Mouse (Mus musculus) CH12.LX (cell line): ENCODE measurements around the gene Lhfpl3. TPM values are rescaled to one million over a fixed set of nuclear protein-coding genes. Genes with fewer than 3 reads are reported as not detected.

Experiments used
- DNase-seq: peaks from one replicate; pipeline ENCODE4 v3.0.0-alpha.2; 2013; ENCODE audit errors: extremely low read depth
- H3K27ac ChIP-seq: 2 replicates; pipeline ENCODE4 v1.5.1; 2012; ENCODE audit warnings: low read depth, mild to moderate bottlenecking, control low read depth, moderate library complexity; ENCODE audit not compliant: insufficient read depth
- H3K27me3 ChIP-seq: replicated peaks from 2 replicates; pipeline ENCODE3; 2012; ENCODE audit warnings: inconsistent platforms
- H3K36me3 ChIP-seq, 2 experiments: replicated peaks in 1 of 2; 2 replicates each; pipeline versions ENCODE3 to v1.6.1; 2012; ENCODE audit warnings: inconsistent platforms in 1 of 2, low read length in 1 of 2, mild to moderate bottlenecking in 1 of 2, mixed read lengths in 1 of 2, moderate library complexity in 1 of 2; ENCODE audit not compliant: control insufficient read depth in 1 of 2, insufficient read depth in 1 of 2
- H3K4me1 ChIP-seq, 2 experiments: 2 replicates each; pipeline ENCODE4 v1.6.1; 2012; ENCODE audit warnings: inconsistent platforms in 1 of 2, moderate library complexity in 1 of 2; ENCODE audit not compliant: insufficient read depth in 2 of 2, control insufficient read depth in 1 of 2
- H3K4me2 ChIP-seq: 2 replicates; pipeline ENCODE4 v1.6.1; 2012; ENCODE audit warnings: low read depth, mild to moderate bottlenecking, control low read depth; ENCODE audit not compliant: poor library complexity, insufficient read depth, severe bottlenecking
- H3K4me3 ChIP-seq, 3 experiments: fragments of 150-350 bp in 1 of 3; sonication (generic) in 1 of 3; replicated peaks in 1 of 3; 2 replicates each; pipeline versions ENCODE3 to v1.5.1; 2011 to 2012; ENCODE audit warnings: low read depth in 2 of 3, low read length in 2 of 3, mild to moderate bottlenecking in 2 of 3, moderate library complexity in 2 of 3, control low read depth in 1 of 3, improper control_type of control experiment in 1 of 3, inconsistent platforms in 1 of 3, mixed read lengths in 1 of 3; ENCODE audit not compliant: poor library complexity in 1 of 3
- H3K79me2 ChIP-seq: replicated peaks from 2 replicates; pipeline ENCODE4 v1.6.1; 2012; ENCODE audit warnings: mild to moderate bottlenecking, moderate library complexity; ENCODE audit not compliant: control insufficient read depth, poor library complexity, insufficient read depth, severe bottlenecking; ENCODE audit errors: extremely low read depth
- H3K9ac ChIP-seq: 2 replicates; pipeline ENCODE4 v1.6.1; 2012; ENCODE audit warnings: low read depth, mild to moderate bottlenecking, control low read depth, moderate library complexity; ENCODE audit not compliant: insufficient read depth
- H3K9me3 ChIP-seq: replicated peaks from 2 replicates; pipeline ENCODE3; 2012; ENCODE audit warnings: low read length, inconsistent platforms, mixed read lengths
- BHLHE40 ChIP-seq: IDR thresholded peaks from 2 replicates; pipeline ENCODE4 v1.6.1; 2011; ENCODE audit warnings: mild to moderate bottlenecking, low read depth, low read length, improper control_type of control experiment
- CHD1 ChIP-seq: IDR thresholded peaks from 2 replicates; pipeline ENCODE4 v1.6.1; 2012; ENCODE audit warnings: low read depth, low read length, improper control_type of control experiment, inconsistent platforms
- CHD2 ChIP-seq: IDR thresholded peaks from 2 replicates; pipeline ENCODE4 v1.6.1; 2011; ENCODE audit warnings: low read length, improper control_type of control experiment
- EP300 ChIP-seq: IDR thresholded peaks from 2 replicates; pipeline ENCODE4 v1.6.1; 2011; ENCODE audit warnings: low read length, improper control_type of control experiment
- ETS1 ChIP-seq: conservative IDR thresholded peaks from 2 replicates; pipeline ENCODE4 v1.6.1; 2012; ENCODE audit warnings: low read depth, mild to moderate bottlenecking, inconsistent platforms, low read length, improper control_type of control experiment, moderate library complexity
- HCFC1 ChIP-seq: IDR thresholded peaks from 2 replicates; pipeline ENCODE4 v1.6.1; 2012; ENCODE audit warnings: low read depth, mild to moderate bottlenecking, inconsistent platforms, low read length, improper control_type of control experiment
- IRF4 ChIP-seq: IDR thresholded peaks from 2 replicates; pipeline ENCODE4 v1.6.1; 2014; ENCODE audit warnings: low read depth, mild to moderate bottlenecking, inconsistent platforms, low read length, improper control_type of control experiment
- JUN ChIP-seq: IDR thresholded peaks from 2 replicates; pipeline ENCODE4 v1.6.1; 2011; ENCODE audit warnings: low read depth, mild to moderate bottlenecking, low read length, improper control_type of control experiment, moderate library complexity; ENCODE audit not compliant: insufficient read depth
- MAZ ChIP-seq: IDR thresholded peaks from 2 replicates; pipeline ENCODE4 v1.6.1; 2012; ENCODE audit warnings: low read depth, mild to moderate bottlenecking, inconsistent platforms, low read length, improper control_type of control experiment, moderate library complexity
- PAX5 ChIP-seq: IDR thresholded peaks from 2 replicates; pipeline ENCODE4 v1.6.1; 2012; ENCODE audit warnings: low read length, inconsistent platforms, mixed read lengths
- POLR2A ChIP-seq: IDR thresholded peaks from 2 replicates; pipeline ENCODE4 v1.6.1; 2011; ENCODE audit warnings: low read depth, mild to moderate bottlenecking, improper control_type of control experiment, low read length
- POLR2AphosphoS2 ChIP-seq: IDR thresholded peaks from 2 replicates; pipeline ENCODE4 v1.6.1; 2011; ENCODE audit warnings: low read depth, low read length, improper control_type of control experiment
- RCOR1 ChIP-seq: conservative IDR thresholded peaks from 2 replicates; pipeline ENCODE4 v1.6.1; 2012; ENCODE audit warnings: low read depth, mild to moderate bottlenecking, inconsistent platforms, low read length, improper control_type of control experiment
- SIN3A ChIP-seq: IDR thresholded peaks from 2 replicates; pipeline ENCODE4 v1.6.1; 2012; ENCODE audit warnings: low read length, improper control_type of control experiment, inconsistent platforms
- UBTF ChIP-seq: IDR thresholded peaks from 2 replicates; pipeline ENCODE4 v1.6.1; 2012; ENCODE audit warnings: low read depth, mild to moderate bottlenecking, inconsistent platforms, low read length, improper control_type of control experiment, moderate library complexity
- USF1 ChIP-seq: IDR thresholded peaks from 2 replicates; pipeline ENCODE4 v1.6.1; 2014; ENCODE audit warnings: low read depth, mild to moderate bottlenecking, inconsistent platforms, low read length, improper control_type of control experiment
- USF2 ChIP-seq: conservative IDR thresholded peaks from 2 replicates; pipeline ENCODE4 v1.6.1; 2011; ENCODE audit warnings: low read depth, low read length, improper control_type of control experiment
- ZC3H11A ChIP-seq: IDR thresholded peaks from 2 replicates; pipeline ENCODE4 v1.6.1; 2012; ENCODE audit warnings: low read depth, mild to moderate bottlenecking, inconsistent platforms, low read length, improper control_type of control experiment
- ZMIZ1 ChIP-seq: IDR thresholded peaks from 2 replicates; pipeline ENCODE4 v1.6.1; 2012; ENCODE audit warnings: low read depth, mild to moderate bottlenecking, inconsistent platforms, low read length, improper control_type of control experiment
- dilution Hi-C: fragments of 300-500 bp; cut with MboI; formaldehyde crosslinking; loops from 2 replicates; pipeline ENCODE4 v1.14.3; 2020; ENCODE audit warnings: low sequenced_read_pairs; ENCODE audit not compliant: extremely low pct_unique_long_range_greater_than_20kb, extremely low pct_ligation_motif_present
- in situ Hi-C: fragments of 300-500 bp; cut with MboI; formaldehyde crosslinking; loops from 3 replicates; pipeline ENCODE4 v1.14.3; 2019; ENCODE audit warnings: low sequenced_read_pairs, low pct_ligation_motif_present, low pct_unique_long_range_greater_than_20kb, mixed read lengths
- polyA plus RNA-seq: library from polyadenylated mRNA; unstranded; fragments of >175 nt; gene quantifications from 2 replicates; pipeline ENCODE4 v1.2.1, GENCODE M21; 2012; ENCODE audit warnings: low read depth; ENCODE audit not compliant: insufficient read length
- total RNA-seq, 2 experiments: library from RNA; depleted of rRNA; stranded (reverse); fragments of 300-350 nt in 1 of 2; fragments of >200 nt in 1 of 2; gene quantifications; 2 replicates each; pipeline ENCODE4 v1.2.3; 2012 to 2014

Gene Lhfpl3
- total and polyA plus RNA-seq, 3 experiments, result 0.08 to 0.11 TPM; not detected in 1

DNA sequence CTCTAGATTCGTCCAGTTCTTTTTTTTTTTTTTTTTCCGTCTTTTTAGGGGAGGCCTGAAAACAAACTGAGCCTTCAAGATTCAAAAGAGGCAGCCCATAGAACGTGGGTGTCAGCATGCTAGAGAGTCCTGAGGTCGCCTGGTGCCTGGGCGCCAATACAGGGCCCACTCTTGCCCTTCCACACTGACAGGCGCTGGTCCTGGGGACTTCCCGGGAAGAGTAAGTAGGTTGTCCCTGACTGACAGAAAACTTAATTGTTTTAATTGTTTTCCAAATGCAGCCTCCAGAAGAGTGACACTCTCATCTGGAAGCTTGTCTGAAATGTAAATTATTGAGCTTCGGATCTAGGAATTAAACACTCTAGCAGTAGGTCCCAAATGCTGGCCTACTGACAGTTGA lies 479.8 kb downstream of the Lhfpl3 start:
- no peaks in the 10 kb centered on the region for H3K9me3 ChIP-seq
- H3K27me3 ChIP-seq, result no peaks in the 10 kb centered on the region
- no peak overlapping the region for H3K4me2 ChIP-seq
- H3K9ac ChIP-seq, result no peak overlapping the region
- H3K27ac ChIP-seq, result no peak overlapping the region
- H3K79me2 ChIP-seq, result no peaks in the 10 kb centered on the region
- H3K4me1 ChIP-seq, result peaks cover 0 to 7% of the 10 kb centered on the region in 2 experiments; a peak in 1 of 4 replicates
- dilution Hi-C loops (no loop called here), in situ Hi-C loops (no loop called here)
- no peaks in the 10 kb centered on the region for H3K36me3 ChIP-seq
- DNase-seq, result no peak
- no peak for TF ChIP-seq CHD2
- no peak for TF ChIP-seq MAZ
- H3K4me3 ChIP-seq, result no peak overlapping the region

DNA sequence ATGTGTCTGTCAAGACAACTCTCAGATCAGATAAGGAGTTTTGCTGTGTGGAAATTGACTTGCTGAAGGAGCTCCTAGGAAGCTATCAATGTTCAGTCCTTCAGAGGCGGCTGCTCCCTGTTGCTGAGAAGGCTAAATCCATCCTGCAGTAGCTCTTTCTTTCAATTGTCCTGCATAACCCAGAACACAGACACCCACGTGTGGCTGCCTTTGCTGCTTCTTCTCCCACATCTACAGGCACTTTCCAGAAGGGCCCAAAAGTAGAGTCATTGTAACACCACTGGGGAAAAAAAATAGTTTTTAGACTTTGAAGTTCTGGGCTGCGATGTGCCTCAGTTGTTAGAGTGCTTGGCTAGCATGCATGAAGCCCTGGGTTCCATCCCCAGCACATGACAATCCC lies 480.9 kb downstream of the Lhfpl3 start:
- Histone ChIP-seq H3K9me3 (no peaks in the 10 kb centered on the region), H3K79me2 (no peaks in the 10 kb centered on the region), H3K9ac (no peak overlapping the region), H3K4me1 (peaks cover 0 to 7% of the 10 kb centered on the region in 2 experiments; a peak in 1 of 4 replicates), H3K27ac (no peak overlapping the region), H3K4me3 (no peak overlapping the region), H3K27me3 (no peaks in the 10 kb centered on the region), H3K36me3 (no peaks in the 10 kb centered on the region), H3K4me2 (no peak overlapping the region)
- TF ChIP-seq IRF4 (no peak), PAX5 (no peak), CHD1 (no peak), BHLHE40 (no peak), UBTF (no peak), ZC3H11A (no peak), POLR2AphosphoS2 (no peak), USF1 (no peak), EP300 (no peak), HCFC1 (no peak), SIN3A (no peak), JUN (no peak), RCOR1 (no peak), POLR2A (no peak), ETS1 (no peak), ZMIZ1 (no peak), USF2 (no peak)
- dilution Hi-C loops, result no loop called here
- DNase-seq, result no peak
- in situ Hi-C loops, result no loop called here
